Mouse (Mus musculus) large intestine, adult 2 months (tissue): ENCODE measurements around the gene Cst11. TPM values are rescaled to one million over a fixed set of nuclear protein-coding genes. Genes with fewer than 3 reads are reported as not detected.
"Not testable (repeated sequence)": the region's sequence is repeated elsewhere in the genome, so short reads cannot be mapped to it uniquely, and the experiment has no call there.

Experiments
- DNase-seq: peaks from one replicate; pipeline ENCODE4 v3.0.0-alpha.2; 2012; ENCODE audit warnings: low read depth, low spot score
- WGBS: fragments of 180-500 bp; shearing (Covaris S2); methylation state at CpG from one replicate; pipeline ENCODE4 v1.1.7; 2018; 5-methylcytosine and 5-hydroxymethylcytosine counted together
- polyA plus RNA-seq: library from polyadenylated mRNA; depleted of rRNA; stranded (reverse); fragments of >200 nt; gene quantifications from 2 replicates; pipeline ENCODE4 v1.2.3, GENCODE M21; 2012; rRNA removed

Gene Cst11
- not detected in 2 replicates for polyA plus RNA-seq

- WGBS = 89% methylated on average over 4 of the region's 4 CpGs
- not testable (repeated sequence) for DNase-seq
These were observed at the start of gene Cst11 for GRCm38 (mm10) chr2:148771397-148771796. Gene Cst11 (minus strand): TSS chr2:148771497.

- DNase-seq = no peak
These were observed 48.6 kb upstream of the Cst11 start, which contains the start of gene Cst13 for GRCm38 (mm10) chr2:148819909-148820308. Gene Cst13 (plus strand): TSS chr2:148820081.

DNA sequence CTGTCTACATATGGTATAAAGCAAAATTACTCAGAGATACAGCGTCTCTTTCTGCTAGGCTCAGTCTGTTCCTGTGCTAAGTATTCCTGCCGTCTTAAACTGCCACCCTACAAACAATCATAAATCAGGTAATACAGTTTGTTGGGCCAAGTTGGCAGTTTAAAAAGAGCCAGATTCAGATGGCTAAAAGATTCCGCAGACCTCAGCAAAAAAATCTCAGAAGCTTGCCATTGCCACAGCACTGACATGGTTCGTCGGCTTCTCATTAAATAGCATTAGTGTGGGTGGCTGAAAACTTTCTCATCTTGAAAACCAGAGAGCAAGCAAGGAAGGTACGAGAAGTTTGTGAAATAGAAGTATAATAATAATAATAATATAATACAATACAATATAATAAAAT lies 35.4 kb upstream of the Cst11 start:
- DNase-seq = no peak
- WGBS = 38% methylated on average over 6 of the region's 6 CpGs

DNA sequence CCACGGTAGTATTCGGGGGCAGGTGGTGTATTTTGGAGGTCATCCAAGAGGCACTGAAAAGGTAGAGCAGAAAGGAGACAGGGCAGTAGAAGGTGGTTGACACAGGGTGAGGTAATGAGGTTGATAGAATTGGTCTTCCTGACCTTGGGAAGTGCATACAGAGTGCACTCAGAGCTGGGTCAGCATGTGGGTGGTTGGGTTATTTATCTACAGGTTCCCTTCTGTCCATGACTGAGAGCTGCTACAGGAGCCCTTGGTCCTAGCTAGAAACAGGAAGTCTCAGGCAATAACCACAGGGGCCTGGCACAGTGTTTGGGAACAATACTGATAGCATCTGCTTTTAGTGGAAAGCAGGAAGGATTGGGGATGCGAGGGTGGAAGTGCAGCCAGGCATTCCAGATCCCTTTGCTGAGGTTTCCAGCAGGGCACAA lies 30.2 kb upstream of the Cst11 start:
- WGBS = 12% methylated on average over 3 of the region's 3 CpGs
- no peak for DNase-seq

GRCm38 (mm10) chr2:148798485-148798884 lies 27.2 kb upstream of the Cst11 start, which contains the start of gene Cst8:
Gene Cst8 (plus strand): TSS chr2:148798785.
- DNase-seq = no peak
- WGBS = 58% methylated on average over 1 of the region's 1 CpGs

DNA sequence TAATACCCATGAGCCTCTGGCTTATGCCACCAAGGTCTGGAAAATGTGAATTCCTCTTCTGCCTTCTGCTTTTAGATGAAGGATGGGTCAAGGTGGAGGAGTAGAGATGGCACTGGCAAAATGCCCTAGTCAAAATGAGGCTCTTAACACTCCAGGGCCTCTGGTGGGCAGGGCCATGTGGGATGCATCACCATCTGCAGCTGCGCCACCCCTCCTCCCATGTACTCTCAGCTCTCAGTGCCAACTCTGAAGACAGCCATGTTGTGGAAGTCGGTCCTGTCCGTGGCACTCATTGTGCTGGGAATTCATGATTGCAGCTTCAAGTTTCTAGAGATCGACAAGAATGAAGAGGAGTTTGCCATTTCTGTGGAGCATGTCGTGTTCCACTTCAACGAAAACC lies 17.8 kb upstream of the Cst11 start, which contains the start of gene Cst12:
Gene Cst12 (plus strand): TSS at position 220 of the 400 bp plus-strand sequence.
- no peak for DNase-seq
- 93% methylated on average over 6 of the region's 6 CpGs for WGBS

GRCm38 (mm10) chr2:148781709-148782108 lies 10.4 kb upstream of the Cst11 start, which contains the start of gene 8030411F24Rik:
Gene 8030411F24Rik (plus strand): TSS chr2:148782009.
- no peak for DNase-seq
- 16% methylated on average over 1 of the region's 1 CpGs for WGBS

DNA sequence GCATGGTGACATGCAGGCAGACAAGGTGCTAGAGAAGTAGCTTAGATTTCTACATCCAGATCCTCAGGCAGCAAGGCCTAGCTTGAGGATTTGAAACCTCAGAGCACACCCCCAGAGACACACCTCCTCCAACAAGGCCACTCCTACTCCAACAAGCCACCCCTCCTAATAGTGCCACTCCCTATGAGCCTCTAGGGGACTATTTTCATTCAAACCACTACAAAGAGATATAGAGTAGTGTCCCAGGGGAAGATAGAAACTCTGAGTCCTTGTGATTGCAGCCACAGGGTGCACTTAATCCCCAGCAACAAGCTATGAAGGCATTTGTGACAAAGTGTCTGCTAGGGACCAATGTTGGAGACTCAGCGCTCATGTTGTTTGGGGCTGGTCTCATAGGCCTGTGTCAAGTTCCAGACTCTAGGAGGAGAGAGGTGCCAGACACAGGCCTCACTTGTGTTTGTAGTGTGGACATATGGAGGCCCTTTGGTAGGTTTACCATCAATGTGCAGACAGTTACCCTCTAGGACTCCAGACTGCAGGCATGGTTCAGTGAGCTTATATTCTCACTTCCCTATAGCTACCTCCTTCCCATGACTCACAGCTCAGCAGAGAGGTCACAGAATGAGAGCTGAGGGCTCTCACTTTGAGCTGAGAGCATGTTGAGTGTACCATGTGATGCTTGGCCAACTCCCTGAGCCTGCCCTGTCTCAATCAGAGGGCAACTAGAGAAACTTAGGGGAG lies 7.5 kb downstream of the Cst11 start:
- 100% methylated on average over 1 of the region's 1 CpGs for WGBS
- DNase-seq = no peak

DNA sequence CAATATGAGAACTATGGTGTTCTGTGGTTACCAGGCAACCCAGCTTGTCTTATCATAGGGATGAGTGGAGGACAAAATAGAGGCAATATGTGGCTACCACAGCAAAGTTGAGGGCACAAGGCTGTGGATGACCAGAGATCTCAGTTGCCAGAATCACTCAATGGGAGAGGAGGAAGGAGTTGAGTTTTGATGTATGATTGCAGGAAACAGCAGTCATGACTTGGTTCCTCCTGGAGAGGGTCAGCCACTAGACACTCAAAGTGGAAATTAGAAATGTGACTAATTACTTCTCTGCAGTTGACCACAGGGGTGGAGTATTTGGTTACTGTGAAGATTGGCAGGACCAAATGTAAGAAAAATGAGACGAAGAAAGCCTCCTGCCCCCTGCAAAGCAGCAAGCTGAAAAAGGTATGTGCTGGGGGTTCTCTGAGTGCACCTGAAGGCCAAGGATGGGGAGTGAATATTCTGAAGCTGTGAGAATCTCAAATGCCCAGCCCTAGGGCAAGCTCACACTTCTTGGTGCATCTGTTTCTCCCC lies 16.9 kb downstream of the Cst11 start:
- 66% methylated on average over 1 of the region's 1 CpGs for WGBS
- DNase-seq = no peak

GRCm38 (mm10) chr2:148751893-148752813 lies 19.1 kb downstream of the Cst11 start:
- DNase-seq = peak; percentile 67
- 16% methylated on average over 15 of the region's 15 CpGs for WGBS

DNA sequence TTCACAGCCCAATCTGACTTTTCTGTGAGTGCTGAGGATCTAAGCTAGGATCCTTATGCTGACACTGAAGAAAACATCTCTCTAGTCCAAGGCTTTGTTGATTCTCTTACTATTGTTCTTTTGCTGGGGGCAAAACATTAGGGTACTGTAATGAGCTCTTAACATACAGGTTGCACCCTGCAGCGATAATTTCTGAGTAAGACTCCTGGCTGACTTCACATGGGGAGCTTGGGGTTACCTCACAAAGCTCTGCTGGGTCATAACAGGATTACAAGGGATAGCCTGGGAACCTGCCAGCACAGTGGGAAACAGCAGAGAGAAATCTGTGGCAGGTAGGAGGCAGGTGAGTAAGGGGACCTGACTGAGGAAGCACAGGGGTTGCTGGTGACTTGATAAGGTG lies 21.2 kb downstream of the Cst11 start, which contains the start of gene Cstl1:
Gene Cstl1 (plus strand): TSS at position 301 of the 400 bp plus-strand sequence.
- no peak for DNase-seq
- 89% methylated on average over 1 of the region's 1 CpGs for WGBS

DNA sequence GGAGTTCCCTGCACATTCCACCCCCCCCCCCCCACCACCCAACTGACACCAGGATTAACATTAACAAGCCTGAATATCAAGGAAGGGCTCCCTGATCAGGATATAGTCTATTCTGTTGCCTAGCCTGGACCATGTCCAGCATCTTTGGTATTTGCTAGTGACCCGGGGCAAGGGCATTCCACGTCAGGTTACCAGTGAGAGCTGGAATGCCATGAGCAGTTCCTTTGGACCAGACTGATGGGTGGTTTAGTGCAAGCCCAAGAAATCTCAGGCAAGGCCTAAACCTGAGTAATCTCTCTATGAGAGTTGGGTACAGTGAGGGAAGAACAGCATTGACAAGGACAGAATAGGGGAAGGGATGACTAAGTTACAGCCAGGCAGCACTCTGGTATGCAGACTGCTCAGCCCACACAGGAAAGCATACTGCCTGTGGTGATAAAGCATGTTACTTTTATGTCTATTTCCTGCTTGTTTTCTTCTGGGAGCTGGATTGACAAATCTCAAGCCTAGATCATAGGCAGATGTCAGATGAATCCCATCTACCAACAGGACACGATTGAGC lies 27.4 kb downstream of the Cst11 start:
- no peak for DNase-seq
- WGBS = 64% methylated on average over 3 of the region's 3 CpGs

DNA sequence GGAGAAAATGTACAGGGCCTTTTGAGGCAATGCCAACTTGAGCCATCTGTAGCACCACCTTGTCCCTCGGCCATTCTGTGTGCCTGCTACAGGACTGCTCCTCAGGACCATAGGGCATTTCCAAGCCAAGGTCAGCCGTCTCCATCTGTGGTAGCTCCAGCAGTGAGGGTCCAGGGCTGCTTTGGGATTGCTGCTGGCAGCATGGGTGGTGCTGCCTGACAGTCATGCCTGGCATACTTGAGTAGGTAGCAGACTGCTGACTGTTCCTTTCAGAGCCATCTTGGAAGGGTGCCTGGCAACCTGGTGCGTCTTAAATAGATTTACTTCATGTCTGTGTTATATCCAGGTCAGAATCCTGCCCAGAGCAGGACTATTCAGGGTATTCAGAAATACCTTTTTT lies 28.3 kb downstream of the Cst11 start:
- 73% methylated on average over 3 of the region's 3 CpGs for WGBS

GRCm38 (mm10) chr2:148732327-148733000 lies 38.8 kb downstream of the Cst11 start, which contains the start of gene Napb:
Gene Napb (minus strand): TSS chr2:148732467.
- 3% methylated on average over 18 of the region's 18 CpGs for WGBS

More for the DNA sequence above, 28.3 kb downstream of the Cst11 start:
- no peak for DNase-seq

GRCm38 (mm10) chr2:148731614-148732326 lies 39.5 kb downstream of the Cst11 start:
- 1% methylated on average over 35 of the region's 35 CpGs for WGBS
- no peak for DNase-seq

More at GRCm38 (mm10) chr2:148732327-148733000, 38.8 kb downstream of the Cst11 start, which contains the start of gene Napb:
- peak; percentile 73 for DNase-seq

GRCm38 (mm10) chr2:148719271-148719995 lies 51.9 kb downstream of the Cst11 start:
- 41% methylated on average over 2 of the region's 2 CpGs for WGBS
- DNase-seq = no peak
